Mouse (Mus musculus) leukemia stem cell, adult 10-12 weeks (primary cell): ENCODE results near the gene Cytl1. TPM values are rescaled to one million over a fixed set of nuclear protein-coding genes. Genes with fewer than 3 reads are reported as not detected.

Source experiments
- polyA plus RNA-seq: library from polyadenylated mRNA; stranded (reverse); fragments of >175 nt; gene quantifications from 2 replicates; pipeline ENCODE4 v1.2.3, GENCODE M21; 2012; ENCODE audit warnings: low replicate concordance

Cytl1 gene
- not detected in 2 replicates for polyA plus RNA-seq

DNA sequence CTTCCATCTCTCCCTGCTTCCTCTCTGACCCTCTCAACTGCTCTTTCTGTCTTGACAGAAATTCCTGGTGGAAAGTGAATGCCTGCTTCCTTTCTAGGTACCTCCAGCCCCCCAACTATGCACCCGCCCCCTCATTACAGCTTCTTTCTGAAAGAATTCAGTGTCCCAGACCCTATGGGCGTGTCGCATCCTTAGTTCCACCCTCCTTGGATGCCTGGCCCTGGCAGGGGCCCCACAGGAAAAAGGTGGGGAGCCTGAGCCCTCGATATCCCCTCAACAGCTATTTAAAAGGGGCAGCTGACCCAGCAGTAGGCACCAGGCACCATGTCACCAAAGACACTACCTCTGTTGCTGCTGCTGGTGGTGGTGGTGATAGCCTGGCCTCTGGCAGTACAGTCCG, at the start of gene Cytl1:
TSS of gene Cytl1 (plus strand) at position 296 of the 400 bp plus-strand sequence.

DNA sequence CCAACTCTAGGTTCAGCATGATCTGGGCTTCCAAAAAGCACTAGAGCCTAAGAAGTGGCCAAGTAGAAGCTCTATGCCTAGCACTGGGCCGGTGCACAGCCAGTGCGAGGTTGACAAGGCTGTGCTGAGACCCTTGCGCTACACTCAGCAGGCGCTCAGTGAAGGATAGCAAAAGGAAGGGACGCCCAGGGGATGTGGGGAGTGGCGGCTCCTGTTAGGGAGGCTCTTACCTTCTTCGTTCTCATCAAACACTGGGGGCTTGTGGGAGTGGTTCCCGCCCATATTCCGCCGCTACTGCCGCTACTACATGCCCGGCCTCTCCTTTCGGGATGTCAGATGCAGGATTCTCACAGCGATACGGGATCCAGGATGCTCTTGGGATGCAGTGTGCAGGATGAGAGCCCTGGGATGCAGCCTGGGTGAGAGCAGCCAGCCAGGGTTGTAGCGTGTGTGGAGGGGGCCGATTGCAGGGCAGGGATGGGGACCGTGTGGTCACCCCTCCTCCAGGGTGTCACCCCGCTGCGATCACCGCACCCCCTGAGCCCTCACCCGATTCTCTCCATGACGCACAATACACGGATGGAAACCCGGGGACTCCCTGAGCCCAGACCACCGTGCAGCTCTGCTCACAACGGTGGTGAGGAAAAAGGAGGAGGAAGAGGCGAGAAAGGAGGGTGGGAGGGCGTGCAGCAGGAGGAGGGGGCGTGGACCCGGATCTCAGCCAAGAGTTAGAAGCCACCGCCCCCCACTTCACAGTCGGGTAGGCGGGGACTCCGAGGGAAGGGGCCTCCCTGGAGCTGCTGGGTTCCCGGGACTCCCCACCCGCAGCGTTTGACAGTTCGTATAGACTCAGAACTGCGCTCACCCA, 18.6 kb upstream of the Cytl1 start, which contains the start of gene Stk32b:
TSS of gene Stk32b (minus strand) at position 667 of the 868 bp plus-strand sequence.

Other genes starting within 250 kb of the Cytl1 start
- 0.11 and 0.30 TPM in 2 replicates for gene Stk32b, start 18.3 kb upstream of the Cytl1 start, polyA plus RNA-seq
- 0.09 and 0.49 TPM in 2 replicates for gene Msx1, start 89.1 kb downstream of the Cytl1 start, polyA plus RNA-seq